Mouse (Mus musculus): ENCODE measurements around the gene Fgf15.

- TF ChIP-seq ZC3H11A (IDR thresholded peaks at IDR 0.05; ENCODE audit: borderline replicate concordance, low read depth, low read length) (no peak), HCFC1 (IDR thresholded peaks at IDR 0.05; ENCODE audit: borderline replicate concordance, insufficient read depth, low read length) (peak; percentile 55; the same call in 1 of the 2 replicates), MAFK (IDR thresholded peaks at IDR 0.05; ENCODE audit: insufficient read depth, low read depth, low read length) (no peak)
These were observed 45.0 kb downstream of the Fgf15 start for GRCm38 (mm10) chr7:144941242-144941831.

All from ES-E14 (cell line).